Mouse (Mus musculus) monocyte, adult 5-6 weeks (primary cell): ENCODE measurements around the gene Ncam1. TPM values are rescaled to one million over a fixed set of nuclear protein-coding genes. Genes with fewer than 3 reads are reported as not detected.

ENCODE experiments used
- ATAC-seq: fragments of 153-309, 156-312 bp; replicated peaks from 2 replicates; pipeline ENCODE4 v1.8.0; 2017; ENCODE audit warnings: mild to moderate bottlenecking; ENCODE audit not compliant: low TSS enrichment, insufficient number of reproducible peaks, severe bottlenecking, poor library complexity, low FRiP score
- total RNA-seq: library from RNA; stranded (forward); fragments of 200-1000, 200-491, 200-594 nt; gene quantifications from 3 replicates; pipeline ENCODE4 v1.2.3, GENCODE M21; 2017

The Ncam1 gene
- total RNA-seq, 1 experiment from 2014 or later = not detected

- no peak for ATAC-seq
Measured at GRCm38 (mm10) chr9:49488258-49488657, 310.5 kb downstream of the Ncam1 start.

GRCm38 (mm10) chr9:49487657-49487943 lies 311.1 kb downstream of the Ncam1 start:
- no peak for ATAC-seq

GRCm38 (mm10) chr9:49486805-49487656 lies 311.7 kb downstream of the Ncam1 start:
- ATAC-seq = no peak

GRCm38 (mm10) chr9:49485892-49486311 lies 312.8 kb downstream of the Ncam1 start, which contains the start of gene Ttc12:
TSS of gene Ttc12 (minus strand) at chr9:49486225.
- peak; percentile 82 for ATAC-seq

GRCm38 (mm10) chr9:49485250-49485891 lies 313.4 kb downstream of the Ncam1 start:
- ATAC-seq = no peak

- ATAC-seq = no peak
Measured at GRCm38 (mm10) chr9:49483316-49483715, 315.4 kb downstream of the Ncam1 start.

- ATAC-seq = no peak
Measured at GRCm38 (mm10) chr9:49472126-49472525, 326.6 kb downstream of the Ncam1 start.

GRCm38 (mm10) chr9:49470946-49471345 lies 327.8 kb downstream of the Ncam1 start:
- no peak for ATAC-seq

- no peak for ATAC-seq
Measured at GRCm38 (mm10) chr9:49470006-49470405, 328.7 kb downstream of the Ncam1 start.

GRCm38 (mm10) chr9:49456136-49456535 lies 342.6 kb downstream of the Ncam1 start:
- ATAC-seq = no peak

- ATAC-seq = no peak
Measured at GRCm38 (mm10) chr9:49452396-49452795, 346.3 kb downstream of the Ncam1 start.
